Mouse (Mus musculus) stomach, postnatal 0 days (tissue): ENCODE results near the gene Tnfsf13. TPM values are rescaled to one million over a fixed set of nuclear protein-coding genes. Genes with fewer than 3 reads are reported as not detected.
"Not testable (repeated sequence)": the region's sequence is repeated elsewhere in the genome, so short reads cannot be mapped to it uniquely, and the experiment has no call there.

Experiments
- ATAC-seq: fragments of 200-750 bp; cut with Nextera tagmentation; 2 replicates; pipeline ENCODE4 v1.8.0; 2017; ENCODE audit not compliant: low FRiP score, low TSS enrichment
- DNase-seq: peaks from one replicate; pipeline ENCODE4 v3.0.0-alpha.2; 2016; ENCODE audit warnings: low spot score
- H3K27ac ChIP-seq: fragments of 300-500 bp; sonication (generic); replicated peaks from 2 replicates; pipeline ENCODE4 v1.5.1; 2014; ENCODE audit warnings: mild to moderate bottlenecking, control low read depth
- H3K27me3 ChIP-seq: fragments of 300-500 bp; sonication (generic); 2 replicates; pipeline ENCODE4 v1.6.1; 2014; ENCODE audit warnings: low read length; ENCODE audit not compliant: control insufficient read depth, insufficient read depth
- H3K36me3 ChIP-seq: fragments of 300-500 bp; sonication (generic); 2 replicates; pipeline ENCODE4 v1.6.1; 2014; ENCODE audit warnings: low read length, mixed read lengths; ENCODE audit not compliant: control insufficient read depth, insufficient read depth
- H3K4me1 ChIP-seq: fragments of 300-500 bp; sonication (generic); replicated peaks from 2 replicates; pipeline ENCODE4 v1.6.1; 2014; ENCODE audit warnings: antibody characterized with exemption; ENCODE audit not compliant: control insufficient read depth, insufficient read depth
- H3K4me2 ChIP-seq: fragments of 300-500 bp; sonication (generic); replicated peaks from 2 replicates; pipeline ENCODE4 v1.6.1; 2014; ENCODE audit warnings: low read depth, mild to moderate bottlenecking, control low read depth, moderate library complexity
- H3K4me3 ChIP-seq: fragments of 300-500 bp; sonication (generic); 2 replicates; pipeline ENCODE4 v1.5.1; 2014; ENCODE audit warnings: low read depth, low read length, control low read depth
- H3K9ac ChIP-seq: fragments of 300-500 bp; sonication (generic); 2 replicates; pipeline ENCODE4 v1.6.1; 2014; ENCODE audit warnings: mild to moderate bottlenecking, low read length, control low read depth, mixed read lengths
- H3K9me3 ChIP-seq: fragments of 300-500 bp; sonication (generic); 2 replicates; pipeline ENCODE4 v1.6.1; 2016; ENCODE audit warnings: low read length; ENCODE audit not compliant: control insufficient read depth
- CTCF ChIP-seq: IDR thresholded peaks from 2 replicates; pipeline ENCODE4 v1.5.1; 2016; ENCODE audit warnings: antibody characterized with exemption, low read depth, mild to moderate bottlenecking, moderate library complexity
- EP300 ChIP-seq: optimal IDR thresholded peaks from 2 replicates; pipeline ENCODE3; 2016; ENCODE audit warnings: antibody characterized with exemption
- WGBS: fragments of 180-500 bp; shearing (Covaris S2); extraction: QIAGEN DNeasy Blood & Tissue Kit; methylation state at CpG from one replicate; pipeline ENCODE4 v1.1.7; 2014; 5-methylcytosine and 5-hydroxymethylcytosine counted together
- polyA plus RNA-seq: library from polyadenylated mRNA; unstranded; fragments of >200 nt; fragmentation: Nextera tagmentation; extraction: Ambion mirVana; gene quantifications from 2 replicates; pipeline ENCODE4 v1.2.1, GENCODE M21; 2015

The Tnfsf13 gene
- polyA plus RNA-seq, result 0.50 and 0.75 TPM in 2 replicates

DNA sequence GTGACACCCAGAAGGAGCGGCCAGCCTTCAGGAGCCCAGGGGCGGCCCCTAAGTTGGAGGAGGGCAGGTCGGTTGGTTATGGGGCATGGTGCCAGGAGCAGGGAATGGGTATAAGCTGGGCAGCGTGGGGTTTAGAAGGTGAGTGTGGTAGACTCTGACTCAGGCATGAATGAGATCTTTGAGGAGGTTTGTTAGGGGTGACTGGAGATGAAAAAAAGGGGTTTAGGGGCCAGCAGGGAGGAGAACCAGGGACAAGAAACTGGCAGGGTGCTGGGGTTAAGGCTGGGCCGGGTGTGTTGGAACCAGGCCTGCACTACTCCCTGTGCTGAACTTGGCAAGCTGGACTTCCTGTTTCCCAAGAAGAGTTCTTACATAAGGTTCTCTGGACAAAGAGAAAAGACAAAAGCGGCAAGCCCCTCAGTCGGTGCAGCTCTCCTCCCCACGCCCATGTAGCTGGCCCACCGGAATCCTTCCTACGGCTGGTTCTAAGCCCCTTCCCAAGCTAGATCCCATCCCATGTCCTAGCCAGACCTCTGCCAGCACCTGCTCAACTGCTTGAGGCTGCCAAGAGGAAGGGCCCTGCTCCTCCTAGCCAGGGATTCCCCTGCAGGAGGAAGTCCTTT, at the start of gene Tnfsf13:
Tnfsf13 (minus strand) TSS at position 259 of the 623 bp plus-strand sequence.
- TF ChIP-seq EP300 (no peak), CTCF (no peak)
- Histone ChIP-seq H3K36me3 (no peaks in the 10 kb centered on the region), H3K4me2 (peak within 1 kb of the TSS; percentile 31; the same call in 1 of the 2 replicates), H3K27ac (peak within 1 kb of the TSS; percentile 92), H3K9ac (peak within 1 kb of the TSS; percentile 51), H3K4me1 (peaks cover 12% of the 10 kb centered on the region), H3K27me3 (no peaks in the 10 kb centered on the region), H3K9me3 (no peaks in the 10 kb centered on the region), H3K4me3 (no peak within 1 kb of the TSS)
- ATAC-seq (peak; percentile 30; the same call in 1 of the 2 replicates), DNase-seq (peak; percentile 56)
- 39% methylated on average over 10 of the region's 10 CpGs for WGBS

DNA sequence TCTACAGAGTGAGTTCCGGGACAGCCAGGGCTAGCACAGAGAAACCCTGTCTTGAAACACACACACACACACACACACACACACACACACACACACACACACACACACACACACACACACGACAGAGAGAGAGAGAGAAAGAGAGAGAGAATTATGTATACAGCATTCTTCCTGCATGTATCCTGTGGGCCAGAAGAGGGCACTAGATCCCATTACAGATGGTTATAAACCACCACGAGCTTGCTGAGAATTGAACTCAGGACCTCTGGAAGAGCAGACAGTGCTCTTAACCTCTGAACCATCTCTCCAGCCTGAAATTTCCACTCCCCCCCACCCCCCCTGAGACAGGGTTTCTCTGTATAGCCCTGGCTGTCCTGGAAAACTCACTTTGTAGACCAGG, 45.8 kb upstream of the Tnfsf13 start:
- H3K4me3 ChIP-seq, H3K9ac ChIP-seq, H3K4me2 ChIP-seq, H3K4me1 ChIP-seq, DNase-seq, ATAC-seq, H3K9me3 ChIP-seq, H3K27me3 ChIP-seq, H3K27ac ChIP-seq: not testable (repeated sequence)
- peak; percentile 55 for TF ChIP-seq CTCF
- 61% methylated on average over 3 of the region's 3 CpGs for WGBS
- H3K36me3 ChIP-seq, result peaks cover 20% of the 10 kb centered on the region

DNA sequence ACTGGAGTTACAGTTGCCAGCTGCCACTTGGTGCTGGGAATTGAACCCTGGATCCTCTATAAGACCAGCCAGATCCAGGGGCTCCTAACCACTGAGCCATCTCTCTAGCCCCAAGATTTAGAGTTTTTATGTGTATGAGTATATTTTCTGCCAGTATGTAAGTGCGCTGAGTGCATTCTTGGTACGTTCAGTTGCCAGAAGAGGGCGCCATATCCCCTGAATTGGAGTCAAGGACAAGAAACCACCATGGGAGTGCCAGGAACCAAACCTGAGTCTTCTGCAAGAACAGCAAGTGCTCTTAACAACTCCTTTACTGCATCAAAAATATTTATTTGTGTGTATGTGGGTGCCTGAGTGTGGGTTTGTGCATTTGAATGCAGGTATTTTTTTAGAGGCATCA, 43.5 kb upstream of the Tnfsf13 start:
- H3K4me2 ChIP-seq, result no peak overlapping the region
- no peaks in the 10 kb centered on the region for H3K4me1 ChIP-seq
- no peaks in the 10 kb centered on the region for H3K9me3 ChIP-seq
- no peak overlapping the region for H3K9ac ChIP-seq
- no peak for TF ChIP-seq EP300
- TF ChIP-seq CTCF, result peak; percentile 71
- DNase-seq, result peak; percentile 74
- WGBS, result 26% methylated on average over 3 of the region's 3 CpGs
- H3K4me3 ChIP-seq, result no peak overlapping the region
- H3K36me3 ChIP-seq, result peaks cover 2% of the 10 kb centered on the region; the same call in 1 of the 2 replicates
- no peak for ATAC-seq
- no peaks in the 10 kb centered on the region for H3K27me3 ChIP-seq
- H3K27ac ChIP-seq, result no peak overlapping the region

DNA sequence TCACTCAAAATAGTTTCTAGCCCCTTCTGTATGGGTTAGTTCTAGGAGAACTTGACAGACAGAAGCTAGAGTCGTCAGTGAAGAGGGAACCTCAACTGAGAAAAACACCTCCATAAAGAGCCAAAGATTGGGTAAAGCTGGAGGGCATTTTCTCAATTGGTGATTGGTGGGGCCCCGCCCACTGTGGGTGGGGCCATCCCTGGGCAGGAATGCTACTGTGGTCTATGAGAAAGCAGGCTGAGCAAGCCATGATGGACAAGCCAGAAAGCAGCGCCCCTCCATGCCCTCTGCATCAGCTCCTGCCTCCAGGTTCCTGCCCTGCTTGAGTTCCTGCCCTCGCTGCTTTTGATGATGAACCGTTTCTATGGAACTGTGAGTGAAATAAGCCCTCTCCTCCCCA, 40.4 kb upstream of the Tnfsf13 start:
- no peak for ATAC-seq
- no peak overlapping the region for H3K4me2 ChIP-seq
- WGBS, result 34% methylated on average over 5 of the region's 5 CpGs
- H3K27me3 ChIP-seq, result no peaks in the 10 kb centered on the region
- DNase-seq, result no peak
- H3K4me1 ChIP-seq, result no peaks in the 10 kb centered on the region
- H3K36me3 ChIP-seq, result no peaks in the 10 kb centered on the region
- no peak overlapping the region for H3K9ac ChIP-seq
- no peak overlapping the region for H3K27ac ChIP-seq
- H3K4me3 ChIP-seq, result no peak overlapping the region
- H3K9me3 ChIP-seq, result no peaks in the 10 kb centered on the region
- no peak for TF ChIP-seq CTCF
- TF ChIP-seq EP300, result no peak

DNA sequence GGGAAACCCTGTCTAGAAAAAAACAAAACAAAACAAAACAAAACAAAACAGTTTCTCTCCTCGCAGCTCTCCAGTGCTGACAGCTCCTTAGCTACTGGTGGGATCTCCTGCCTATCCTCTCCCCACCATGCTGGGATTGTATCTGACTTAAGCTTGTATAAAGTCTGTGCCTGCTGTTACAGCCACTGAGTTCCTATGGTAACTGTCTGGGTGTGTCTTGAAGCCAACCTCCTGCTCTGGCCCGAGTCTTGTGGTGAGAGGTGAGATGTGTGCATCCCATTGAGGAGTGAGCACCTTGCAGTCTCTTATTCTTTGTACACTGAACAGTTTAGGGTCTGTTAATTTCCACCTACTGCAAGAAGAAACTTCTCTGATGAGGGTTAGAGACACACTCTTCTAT, 37.5 kb upstream of the Tnfsf13 start:
- H3K4me3 ChIP-seq, result no peak overlapping the region
- H3K4me2 ChIP-seq, result no peak overlapping the region
- WGBS, result 40% methylated on average over 2 of the region's 2 CpGs
- TF ChIP-seq EP300 (no peak), CTCF (no peak)
- H3K9ac ChIP-seq, result no peak overlapping the region
- no peaks in the 10 kb centered on the region for H3K9me3 ChIP-seq
- no peak overlapping the region for H3K27ac ChIP-seq
- no peaks in the 10 kb centered on the region for H3K27me3 ChIP-seq
- ATAC-seq (no peak), DNase-seq (no peak)
- no peaks in the 10 kb centered on the region for H3K4me1 ChIP-seq
- H3K36me3 ChIP-seq, result no peaks in the 10 kb centered on the region

DNA sequence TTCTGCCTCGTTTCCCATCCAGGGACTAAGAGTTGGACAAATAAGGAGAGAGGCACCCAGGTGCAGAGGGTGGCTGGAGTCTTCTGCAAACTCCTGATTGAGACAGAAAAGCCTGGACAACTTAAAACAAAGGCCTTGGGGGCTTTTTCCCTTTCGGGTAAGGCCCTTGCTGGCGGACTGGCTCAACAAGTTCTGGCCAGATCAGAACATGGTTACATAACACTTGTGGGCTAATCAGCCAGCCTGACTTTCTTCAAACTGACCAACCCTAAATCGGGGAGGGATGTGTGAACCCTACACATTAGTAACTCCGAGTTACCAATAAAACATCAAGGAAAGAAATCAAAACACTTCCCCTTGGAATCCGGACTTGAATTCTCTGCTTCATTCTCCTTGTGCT, 35.3 kb upstream of the Tnfsf13 start:
- no peak overlapping the region for H3K27ac ChIP-seq
- H3K27me3 ChIP-seq, result no peaks in the 10 kb centered on the region
- DNase-seq (peak; percentile 44), ATAC-seq (no peak)
- no peaks in the 10 kb centered on the region for H3K36me3 ChIP-seq
- no peak overlapping the region for H3K4me2 ChIP-seq
- no peak overlapping the region for H3K9ac ChIP-seq
- WGBS, result 47% methylated on average over 6 of the region's 6 CpGs
- no peak overlapping the region for H3K4me3 ChIP-seq
- H3K4me1 ChIP-seq, result no peaks in the 10 kb centered on the region
- TF ChIP-seq CTCF (no peak), EP300 (no peak)
- H3K9me3 ChIP-seq, result no peaks in the 10 kb centered on the region
